Mouse (Mus musculus): ENCODE results near the gene Unc5a. TPM values are rescaled to one million over a fixed set of nuclear protein-coding genes. Genes with fewer than 3 reads are reported as not detected.

The Unc5a gene
- total and polyA plus RNA-seq, 3 experiments: not detected

DNA sequence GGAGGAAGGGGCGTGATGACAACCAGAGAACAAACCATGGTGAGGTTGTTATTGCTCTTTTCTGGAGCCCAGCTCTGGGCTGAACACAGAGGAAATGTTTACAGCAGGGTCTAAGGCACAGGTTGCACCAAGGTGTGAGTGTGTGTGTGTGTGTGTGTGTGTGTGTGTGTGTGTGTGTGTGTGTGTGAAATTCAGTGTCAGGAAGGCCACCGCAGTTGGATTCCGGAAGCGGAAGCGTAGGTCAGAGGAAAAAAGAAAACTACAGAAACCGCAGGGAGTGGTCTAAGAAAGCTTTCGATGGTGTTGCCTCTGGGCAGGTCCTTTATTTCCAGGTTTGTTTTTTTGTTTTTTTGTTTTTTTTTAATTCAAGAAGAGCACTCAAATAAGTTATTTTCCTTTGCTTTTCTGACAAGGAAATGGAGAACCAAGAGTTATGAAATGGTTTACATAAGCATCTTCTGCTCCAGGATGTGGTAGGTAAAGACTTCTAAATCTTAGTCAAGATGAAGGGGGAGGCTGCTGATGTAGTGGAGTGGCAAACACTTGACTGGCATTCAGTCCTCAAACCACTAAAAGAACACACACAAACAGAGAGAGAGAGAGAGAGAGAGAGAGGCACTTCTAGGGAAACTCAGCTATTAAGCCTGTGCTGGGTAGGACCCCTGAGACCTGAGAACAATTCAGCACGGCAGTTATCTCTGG, 68.8 kb downstream of the Unc5a start:
- DNase-seq (ENCODE audit: low read depth, low spot score): no peak
- no peak overlapping the region for H3K4me3 ChIP-seq (ENCODE audit: control insufficient read depth in 1 of 2, insufficient read depth in 1 of 2, low read depth in 2 of 2, low read length in 2 of 2)
- H3K79me2 ChIP-seq (ENCODE audit: control insufficient read depth, insufficient read depth, low read length, poor library complexity): no peaks in the 10 kb centered on the region
- no peaks in the 10 kb centered on the region for H3K27me3 ChIP-seq (ENCODE audit: control insufficient read depth in 1 of 2, insufficient read depth in 2 of 2, low read length in 2 of 2)
- no peaks in the 10 kb centered on the region for H3K4me1 ChIP-seq (ENCODE audit: control insufficient read depth in 1 of 2, insufficient read depth in 2 of 2, low read length in 2 of 2)
- H3K9ac ChIP-seq (ENCODE audit: control insufficient read depth, low read depth, low read length, poor library complexity, severe bottlenecking): no peak overlapping the region
- TF ChIP-seq GABPA (IDR thresholded peaks at IDR 0.05; ENCODE audit: low read depth, low read length) (no peak), POLR2AphosphoS2 (IDR thresholded peaks at IDR 0.05; ENCODE audit: low read length) (no peak), RCOR1 (IDR thresholded peaks at IDR 0.05; ENCODE audit: low read depth, low read length) (no peak)
- H3K36me3 ChIP-seq (ENCODE audit: control insufficient read depth in 1 of 2, insufficient read depth in 2 of 2, low read length in 2 of 2): no peaks in the 10 kb centered on the region
- H3K9me3 ChIP-seq (replicated peaks; ENCODE audit: insufficient read depth, low read length): no peaks in the 10 kb centered on the region
- no peak overlapping the region for H3K27ac ChIP-seq (ENCODE audit: control insufficient read depth, low read depth, low read length)

DNA sequence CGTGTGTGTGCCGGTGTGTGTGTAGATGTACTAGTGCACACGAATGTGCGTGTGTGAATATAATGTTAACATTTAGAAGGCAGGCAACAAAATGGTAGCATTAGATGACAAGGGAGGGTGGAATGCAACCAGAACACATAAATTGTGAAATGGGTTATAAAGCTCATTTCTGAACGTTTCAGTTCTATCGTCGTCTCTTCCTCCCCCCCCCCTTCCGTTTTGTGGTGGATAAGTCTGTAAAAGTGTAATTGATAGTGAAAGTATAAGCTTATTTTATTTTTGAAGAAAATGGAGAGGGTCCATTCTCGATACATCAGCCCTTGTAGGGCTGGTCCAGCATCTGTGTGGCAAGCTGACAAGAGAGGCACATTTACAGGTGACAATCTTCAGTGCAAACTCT, 69.5 kb downstream of the Unc5a start:
- Histone ChIP-seq H3K4me1 (ENCODE audit: control insufficient read depth in 1 of 2, insufficient read depth in 2 of 2, low read length in 2 of 2) (no peaks in the 10 kb centered on the region), H3K27ac (ENCODE audit: control insufficient read depth, low read depth, low read length) (no peak overlapping the region), H3K9ac (ENCODE audit: control insufficient read depth, low read depth, low read length, poor library complexity, severe bottlenecking) (no peak overlapping the region), H3K79me2 (ENCODE audit: control insufficient read depth, insufficient read depth, low read length, poor library complexity) (no peaks in the 10 kb centered on the region), H3K27me3 (ENCODE audit: control insufficient read depth in 1 of 2, insufficient read depth in 2 of 2, low read length in 2 of 2) (no peaks in the 10 kb centered on the region), H3K36me3 (ENCODE audit: control insufficient read depth in 1 of 2, insufficient read depth in 2 of 2, low read length in 2 of 2) (no peaks in the 10 kb centered on the region), H3K4me3 (ENCODE audit: control insufficient read depth in 1 of 2, insufficient read depth in 1 of 2, low read depth in 2 of 2, low read length in 2 of 2) (no peak overlapping the region), H3K9me3 (replicated peaks; ENCODE audit: insufficient read depth, low read length) (no peaks in the 10 kb centered on the region)
- no peak for DNase-seq (ENCODE audit: low read depth, low spot score)
- TF ChIP-seq CHD1 (IDR thresholded peaks at IDR 0.05; ENCODE audit: low read depth, low read length) (no peak), E2F4 (IDR thresholded peaks at IDR 0.05; ENCODE audit: borderline replicate concordance, low read depth, low read length) (no peak), MAZ (IDR thresholded peaks at IDR 0.05; ENCODE audit: low read depth, low read length) (no peak), MAX (IDR thresholded peaks at IDR 0.05; ENCODE audit: low read length) (no peak)

DNA sequence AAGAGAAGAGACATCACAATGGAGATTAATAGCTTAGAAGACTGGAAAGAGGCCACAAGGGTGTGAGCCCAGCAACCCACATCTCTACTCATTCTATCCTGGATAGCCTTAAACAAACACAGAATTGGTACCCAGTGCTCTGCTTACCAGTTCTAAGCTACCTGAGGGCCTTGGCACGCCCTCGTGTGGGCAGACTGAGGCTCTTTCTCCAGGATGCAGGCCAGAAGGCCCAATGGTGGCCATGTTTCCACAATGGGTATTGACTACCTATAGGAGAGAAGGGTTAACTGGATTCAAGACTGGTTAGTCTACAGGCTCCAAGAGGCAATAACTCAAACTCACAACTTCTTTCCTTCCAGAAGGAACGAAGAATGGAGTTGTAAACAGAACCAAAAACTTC, 70.0 kb downstream of the Unc5a start:
- DNase-seq (ENCODE audit: low read depth, low spot score): no peak
- H3K27ac ChIP-seq (ENCODE audit: control insufficient read depth, low read depth, low read length): no peak overlapping the region

More for the DNA sequence above, 70.0 kb downstream of the Unc5a start:
- TF ChIP-seq CTCF (IDR thresholded peaks at IDR 0.05 in 2 of 3, conservative IDR thresholded peaks at IDR 0.05 in 1 of 3; ENCODE audit: control insufficient read depth in 1 of 3, insufficient read depth in 1 of 3, low read depth in 2 of 3, low read length in 3 of 3, poor library complexity in 1 of 3, severe bottlenecking in 1 of 3) (peak in 2 of 3 experiments; percentile 17 to 44; a peak in 4 of 6 replicates), MAZ (IDR thresholded peaks at IDR 0.05; ENCODE audit: low read depth, low read length) (no peak), ELF1 (IDR thresholded peaks at IDR 0.05; ENCODE audit: low read depth, low read length) (no peak), BHLHE40 (IDR thresholded peaks at IDR 0.05; ENCODE audit: borderline replicate concordance, low read depth, low read length) (no peak), SMC3 (IDR thresholded peaks at IDR 0.05; ENCODE audit: low read depth, low read length) (peak; percentile 15; the same call in 1 of the 2 replicates)
- H3K36me3 ChIP-seq (ENCODE audit: control insufficient read depth in 1 of 2, insufficient read depth in 2 of 2, low read length in 2 of 2): no peaks in the 10 kb centered on the region
- no peak overlapping the region for H3K9ac ChIP-seq (ENCODE audit: control insufficient read depth, low read depth, low read length, poor library complexity, severe bottlenecking)
- no peaks in the 10 kb centered on the region for H3K9me3 ChIP-seq (replicated peaks; ENCODE audit: insufficient read depth, low read length)
- H3K4me3 ChIP-seq (ENCODE audit: control insufficient read depth in 1 of 2, insufficient read depth in 1 of 2, low read depth in 2 of 2, low read length in 2 of 2): no peak overlapping the region
- no peaks in the 10 kb centered on the region for H3K79me2 ChIP-seq (ENCODE audit: control insufficient read depth, insufficient read depth, low read length, poor library complexity)
- H3K27me3 ChIP-seq (ENCODE audit: control insufficient read depth in 1 of 2, insufficient read depth in 2 of 2, low read length in 2 of 2): no peaks in the 10 kb centered on the region
- H3K4me1 ChIP-seq (ENCODE audit: control insufficient read depth in 1 of 2, insufficient read depth in 2 of 2, low read length in 2 of 2): no peaks in the 10 kb centered on the region
